ENCODE assay signal across 25 mouse cellular contexts in the genomic region with DNA sequence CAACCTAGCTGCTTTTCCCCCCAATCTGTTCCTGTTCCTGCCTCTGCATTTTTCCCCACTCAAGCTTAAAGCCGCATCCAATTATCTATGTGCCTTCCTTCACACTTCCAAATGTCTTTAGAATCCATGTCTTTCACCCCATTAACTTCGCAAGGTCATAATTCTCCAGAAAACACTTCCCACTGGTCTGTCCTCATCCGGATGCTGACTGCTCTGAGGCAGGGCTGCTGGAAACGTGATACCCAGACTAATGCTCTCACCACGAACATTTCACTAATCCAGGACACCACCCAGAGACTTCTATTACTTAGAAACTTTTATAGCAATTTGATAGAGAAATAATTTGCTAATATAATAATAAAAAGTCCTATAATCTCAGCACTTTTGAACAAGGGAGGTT.
DNase-seq lines count a peak whose midpoint lies in the region; ATAC-seq and TF ChIP-seq lines count a peak whose summit lies in the region.
"Had no signal": no experiment of that assay in that cellular context is flagged by ENCODE, and none has a peak within 500 bp of the region (broad histone marks: within the 10 kb centered on the region; RNA-seq: fewer than 3 reads in every experiment).

No protein-coding gene starts in this region.

- H3K4me1 ChIP-seq in heart, embryonic 13.5 days = peaks cover 79% of the 10 kb centered on the region
- H3K4me1 ChIP-seq in heart, adult 2 months (ENCODE audit: control insufficient read depth, insufficient read depth, low read length) = peaks cover 14% of the 10 kb centered on the region
- H3K4me1 ChIP-seq in kidney, embryonic 16.5 days (ENCODE audit: insufficient read depth, low read length) = peaks cover 15% of the 10 kb centered on the region

- no peak for DNase-seq in heart, adult 2 months
- DNase-seq in kidney, postnatal 36 days = no peak
- DNase-seq in 3T3-L1 (ENCODE audit: low read depth, low spot score) (peak; percentile 62), NIH3T3 (ENCODE audit: low read depth) (peak; percentile 38)
- DNase-seq in adrenal gland, postnatal 14 days = no peak
- DNase-seq: adrenal gland, postnatal 25 days; cerebellum, adult 11 months; cerebellum, adult 9-11 months; kidney, adult 18-20 months; kidney, postnatal 14 days; layer of hippocampus, adult 9-11 months; liver, embryonic 13.5 days; right cerebral cortex, adult 18-20 months; thymus, postnatal 4 days had no signal

- no peaks in the 10 kb centered on the region for H3K9me3 ChIP-seq in heart, embryonic 13.5 days
- no peaks in the 10 kb centered on the region for H3K9me3 ChIP-seq in kidney, embryonic 16.5 days (ENCODE audit: low read length)
- H3K9me3 ChIP-seq: embryonic facial prominence, embryonic 10.5 days; forebrain, embryonic 10.5 days; liver, embryonic 13.5 days; lung, embryonic 15.5 days; midbrain, embryonic 10.5 days; stomach, embryonic 15.5 days had no signal

- no peak for TF ChIP-seq CTCF in heart, adult 2 months (IDR thresholded peaks at IDR 0.05)

- 68% methylated on average over 5 of the region's 5 CpGs for WGBS in heart, embryonic 13.5 days
- 79% methylated on average over 5 of the region's 5 CpGs for WGBS in heart, adult 2 months
- 38% methylated on average over 5 of the region's 5 CpGs for WGBS in kidney, embryonic 16.5 days

- H3K27me3 ChIP-seq in heart, embryonic 13.5 days (replicated peaks) = no peaks in the 10 kb centered on the region
- no peaks in the 10 kb centered on the region for H3K27me3 ChIP-seq in heart, adult 2 months (ENCODE audit: control insufficient read depth, insufficient read depth, low read length)
- H3K27me3 ChIP-seq in kidney, embryonic 16.5 days (ENCODE audit: insufficient read depth, low read length) = no peaks in the 10 kb centered on the region
- H3K27me3 ChIP-seq: liver, embryonic 13.5 days; lung, embryonic 15.5 days; stomach, embryonic 15.5 days had no signal

- no peak for TF ChIP-seq EP300 in heart, adult 2 months (IDR thresholded peaks at IDR 0.05; ENCODE audit: insufficient read depth, low read depth, low read length)

- H3K27ac ChIP-seq in heart, embryonic 13.5 days (replicated peaks) = peak overlapping the region; percentile 85
- H3K27ac ChIP-seq in heart, adult 2 months = no peak overlapping the region; the same call in 1 of the 2 replicates
- peak overlapping the region; percentile 51; the same call in 1 of the 2 replicates for H3K27ac ChIP-seq in kidney, embryonic 16.5 days (ENCODE audit: low read length)
- H3K27ac ChIP-seq: embryonic facial prominence, embryonic 10.5 days; forebrain, embryonic 10.5 days; hindbrain, embryonic 14.5 days; left cerebral cortex, adult 2 months; liver, embryonic 13.5 days; midbrain, embryonic 10.5 days; stomach, embryonic 15.5 days had no signal

- intact Hi-C loops in heart, adult 2 months (cut with DNase I) = loop anchor here (5.0 kb wide), 1 partner anchor 47 kb away; no protein-coding TSS in a partner anchor

- peaks cover 3% of the 10 kb centered on the region; the same call in 1 of the 2 replicates for H3K36me3 ChIP-seq in heart, embryonic 13.5 days
- H3K36me3 ChIP-seq in heart, adult 2 months (ENCODE audit: control insufficient read depth, insufficient read depth, low read length) = peaks cover 12% of the 10 kb centered on the region
- no peaks in the 10 kb centered on the region for H3K36me3 ChIP-seq in kidney, embryonic 16.5 days (ENCODE audit: insufficient read depth, low read length)
- H3K36me3 ChIP-seq: embryonic facial prominence, embryonic 10.5 days; forebrain, embryonic 10.5 days; liver, embryonic 13.5 days; lung, embryonic 15.5 days; midbrain, embryonic 10.5 days; stomach, embryonic 15.5 days had no signal

- H3K9ac ChIP-seq in heart, embryonic 13.5 days = no peak overlapping the region
- no peak overlapping the region for H3K9ac ChIP-seq in heart, adult 2 months (ENCODE audit: low read depth, low read length)
- no peak overlapping the region for H3K9ac ChIP-seq in kidney, embryonic 16.5 days (replicated peaks; ENCODE audit: low read length)
- H3K9ac ChIP-seq: hindbrain, embryonic 14.5 days; liver, embryonic 13.5 days; lung, embryonic 15.5 days; stomach, embryonic 15.5 days had no signal

- H3K4me3 ChIP-seq in heart, embryonic 13.5 days = no peak overlapping the region
- H3K4me3 ChIP-seq in heart, adult 2 months = no peak overlapping the region
- H3K4me3 ChIP-seq in kidney, embryonic 16.5 days (ENCODE audit: low read length) = no peak overlapping the region
- H3K4me3 ChIP-seq: embryonic facial prominence, embryonic 10.5 days; forebrain, embryonic 10.5 days; left cerebral cortex, adult 2 months; liver, embryonic 13.5 days; lung, embryonic 15.5 days; midbrain, embryonic 10.5 days; stomach, embryonic 15.5 days had no signal

- TF ChIP-seq POLR2A in heart, adult 2 months (IDR thresholded peaks at IDR 0.05; ENCODE audit: insufficient read depth, low read depth, low read length) = no peak

- H3K79me2 ChIP-seq in heart, adult 2 months (replicated peaks; ENCODE audit: control insufficient read depth, insufficient read depth, low read length) = peaks cover 3% of the 10 kb centered on the region

- no peak overlapping the region for H3K4me2 ChIP-seq in heart, embryonic 13.5 days
- no peak overlapping the region for H3K4me2 ChIP-seq in kidney, embryonic 16.5 days (replicated peaks; ENCODE audit: low read depth, low read length)
- H3K4me2 ChIP-seq: hindbrain, embryonic 14.5 days; liver, embryonic 13.5 days; lung, embryonic 15.5 days; stomach, embryonic 15.5 days had no signal

- ATAC-seq in heart, embryonic 13.5 days (ENCODE audit: extremely low read depth, insufficient number of reproducible peaks, low FRiP score, low TSS enrichment) = no peak
- ATAC-seq in kidney, embryonic 16.5 days (ENCODE audit: low FRiP score, low TSS enrichment) = no peak
- ATAC-seq: forebrain, embryonic 16.5 days; midbrain, embryonic 16.5 days had no signal

Comparison
In these comparisons a context has a peak if more than half of its experiments do, and no peak if none do; other contexts are left out.
1. DNase-seq: peak in 3T3-L1 (single experiment) and NIH3T3 (single experiment); none in heart, adult 2 months (0 of 2), kidney, postnatal 36 days (0 of 2) and adrenal gland, postnatal 14 days (single experiment).